Mouse (Mus musculus) E14TG2a.4 (cell line): ENCODE results near the gene Atxn3.

ENCODE experiments used
- CTCF ChIP-seq: conservative IDR thresholded peaks from 2 replicates; pipeline ENCODE4 v1.5.1; 2014; ENCODE audit warnings: low read length
- NANOG ChIP-seq: IDR thresholded peaks from 2 replicates; pipeline ENCODE4 v1.6.1; 2014; ENCODE audit warnings: borderline replicate concordance, low read length, mixed read lengths
- POU5F1 ChIP-seq: IDR thresholded peaks from 2 replicates; pipeline ENCODE4 v1.6.1; 2014; ENCODE audit warnings: low read length, borderline replicate concordance

DNA sequence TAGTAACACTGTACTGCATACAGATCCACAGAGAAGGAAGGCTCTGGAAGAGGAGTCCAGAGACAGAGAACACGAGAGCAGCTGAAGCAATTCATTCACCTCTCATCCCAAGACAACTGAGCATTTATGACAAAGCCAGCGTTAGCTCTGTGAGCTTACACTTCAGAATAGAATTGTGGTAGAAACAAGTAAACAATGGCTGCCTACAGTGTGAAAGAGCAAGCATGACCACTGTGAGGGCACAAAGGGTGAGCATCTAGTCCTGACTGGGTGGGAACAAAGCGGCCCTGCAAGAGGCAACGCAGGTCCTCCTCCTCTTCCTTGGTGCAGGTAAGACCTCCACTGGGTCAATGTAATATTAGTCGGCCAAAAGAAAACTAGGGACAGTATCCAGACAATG lies 67.0 kb downstream of the Atxn3 start:
- TF ChIP-seq CTCF (no peak), NANOG (no peak), POU5F1 (no peak)
